Mouse (Mus musculus): ENCODE measurements at regions not wholly inside any gene's neighbourhood (a gene's known extent, or its start where the extent isn't known, plus 50 kb on each side); places are given as distances from the start of the nearest gene placed in this dataset.
A peak's percentile ranks its signal among the peaks of the same experiment; 100 is the strongest.

DNA sequence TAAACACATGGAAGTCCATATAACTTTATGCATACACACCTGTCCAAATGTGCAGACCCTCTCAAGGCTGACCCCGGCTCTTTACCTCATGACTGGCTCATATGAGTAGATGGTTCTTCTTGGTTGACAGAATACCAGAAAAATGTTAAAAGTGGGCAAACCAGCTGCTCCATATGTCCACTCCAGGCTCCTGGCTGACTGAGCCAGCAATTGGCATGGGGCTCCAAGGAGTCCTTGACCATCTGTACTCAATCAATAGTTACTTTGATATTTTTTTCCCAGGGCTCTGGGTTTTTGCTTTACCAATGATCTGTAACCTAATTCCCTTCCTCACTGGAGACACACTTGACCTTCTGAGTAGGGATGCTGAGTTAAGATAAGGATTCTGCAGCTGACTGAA is 345.5 kb downstream of the Ccser2 start:
- no peak for DNase-seq (ENCODE audit: low spot score in 2 of 2)

DNA sequence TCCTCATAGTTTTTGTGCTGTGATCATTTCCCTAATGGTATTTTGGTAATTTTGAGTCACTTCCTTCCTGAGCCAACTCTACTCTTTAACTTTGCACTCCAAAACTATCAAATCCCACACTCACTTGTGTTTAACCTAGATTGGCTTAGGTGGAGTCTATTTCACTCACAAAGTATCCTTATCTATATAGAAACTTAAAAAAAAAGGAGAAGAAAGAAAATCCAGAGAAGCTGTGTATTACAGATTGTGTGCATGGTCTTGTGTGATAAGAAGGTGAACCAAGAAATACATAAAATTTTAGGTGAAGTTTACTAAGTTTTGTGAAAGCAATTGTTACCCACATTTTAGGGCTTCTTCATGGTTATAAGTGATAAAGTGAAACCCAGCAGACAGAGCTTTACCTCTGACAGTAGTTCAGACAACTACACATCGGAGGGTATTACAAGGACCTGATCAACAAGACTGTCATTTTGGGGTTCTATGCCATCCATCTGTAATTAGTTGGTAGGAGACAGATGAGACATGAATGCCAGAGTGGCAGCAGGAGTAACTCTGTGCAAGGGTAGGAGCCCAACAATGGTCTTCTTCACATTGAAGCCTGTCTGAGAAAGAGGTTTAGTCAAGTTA is 350.0 kb downstream of the Ccser2 start:
- DNase-seq (ENCODE audit: low spot score in 2 of 2) = no peak

DNA sequence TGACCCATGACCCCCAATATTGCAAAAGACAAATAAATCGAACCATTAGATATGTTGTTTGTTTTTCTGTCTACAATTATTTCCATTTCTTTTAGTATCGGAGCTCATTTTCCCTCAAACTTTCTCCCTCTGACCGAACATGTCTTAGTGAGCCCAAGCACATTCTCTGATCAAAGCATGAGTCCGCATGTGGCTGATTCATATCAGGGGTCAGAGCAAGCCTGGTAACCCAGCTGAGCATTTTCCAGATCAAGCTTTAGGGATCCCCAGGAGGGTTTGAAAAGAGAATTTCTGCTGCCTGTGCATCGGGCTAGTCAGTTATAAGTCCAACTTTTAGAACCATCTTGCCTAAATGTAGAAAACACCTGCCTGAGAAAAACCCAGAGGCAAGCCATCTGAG is 350.6 kb downstream of the Ccser2 start:
- DNase-seq (ENCODE audit: low spot score in 2 of 2) = no peak

DNA sequence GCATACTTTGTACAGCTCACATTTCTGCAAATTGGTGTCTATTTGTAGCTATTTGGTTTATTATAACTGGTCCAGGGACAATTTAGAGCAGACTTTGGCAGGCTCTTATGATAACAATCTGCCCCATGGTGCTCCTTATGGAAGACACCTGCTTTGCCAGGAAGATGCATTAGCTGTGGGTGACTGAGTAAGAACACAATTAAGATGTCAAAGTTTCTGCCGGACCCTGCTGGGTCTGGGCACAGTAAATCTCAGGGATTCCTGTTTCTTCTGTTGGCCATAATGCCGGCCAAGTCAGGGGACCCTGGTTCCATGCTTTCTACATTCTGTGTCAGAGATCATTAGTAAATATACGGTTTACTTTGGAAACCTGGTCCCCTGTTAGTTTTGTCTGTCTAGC is 353.7 kb downstream of the Ccser2 start:
- DNase-seq (ENCODE audit: low spot score in 2 of 2) = no peak

DNA sequence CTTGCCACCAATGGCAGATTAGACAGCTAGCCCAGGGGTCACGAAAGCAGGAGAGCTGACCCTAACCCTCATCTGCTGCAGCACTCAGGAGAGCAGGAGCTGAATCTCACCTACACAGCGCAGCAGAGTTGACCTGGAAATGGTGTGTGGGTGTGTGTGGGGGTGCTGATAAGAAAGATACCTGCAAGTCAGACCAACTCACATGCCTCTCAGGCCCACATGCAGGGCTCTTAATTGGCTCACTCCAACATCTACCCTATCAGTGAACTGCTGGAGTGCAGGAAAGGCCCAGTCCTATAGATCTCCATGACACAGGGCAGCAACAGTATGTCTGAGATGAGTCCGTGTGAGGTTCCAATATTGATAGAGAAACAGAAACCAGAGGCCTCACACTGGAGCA is 355.7 kb downstream of the Ccser2 start:
- no peak for DNase-seq (ENCODE audit: low spot score in 2 of 2)

DNA sequence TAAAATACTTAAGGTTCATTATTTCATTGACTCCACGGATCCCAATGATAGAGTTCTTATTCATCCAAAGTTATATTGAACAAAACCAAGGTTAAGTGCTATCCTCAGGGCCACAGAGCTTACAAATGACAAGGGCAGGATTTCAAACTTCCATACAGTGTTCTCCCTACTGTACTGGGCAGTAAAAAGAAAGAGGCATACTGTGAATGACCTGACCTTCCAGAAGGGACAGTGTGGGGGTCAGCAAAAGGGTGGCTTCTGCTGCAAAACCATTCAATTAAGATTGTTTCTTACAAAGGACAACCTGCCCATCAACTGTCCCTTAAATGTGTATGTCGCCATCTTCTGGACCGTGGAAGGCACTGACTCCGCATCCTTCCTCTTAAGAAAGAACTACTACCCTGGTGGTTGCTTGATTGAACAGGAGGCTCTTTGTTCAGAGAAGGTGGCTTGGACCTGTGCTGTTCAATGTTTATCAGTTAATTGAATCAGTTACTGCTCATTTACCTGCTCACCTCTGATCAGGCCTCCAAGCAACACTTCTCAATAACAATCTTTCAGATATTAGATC is 384.4 kb downstream of the Ccser2 start:
- DNase-seq (ENCODE audit: low spot score in 2 of 2) = peak; percentile 38 to 42

DNA sequence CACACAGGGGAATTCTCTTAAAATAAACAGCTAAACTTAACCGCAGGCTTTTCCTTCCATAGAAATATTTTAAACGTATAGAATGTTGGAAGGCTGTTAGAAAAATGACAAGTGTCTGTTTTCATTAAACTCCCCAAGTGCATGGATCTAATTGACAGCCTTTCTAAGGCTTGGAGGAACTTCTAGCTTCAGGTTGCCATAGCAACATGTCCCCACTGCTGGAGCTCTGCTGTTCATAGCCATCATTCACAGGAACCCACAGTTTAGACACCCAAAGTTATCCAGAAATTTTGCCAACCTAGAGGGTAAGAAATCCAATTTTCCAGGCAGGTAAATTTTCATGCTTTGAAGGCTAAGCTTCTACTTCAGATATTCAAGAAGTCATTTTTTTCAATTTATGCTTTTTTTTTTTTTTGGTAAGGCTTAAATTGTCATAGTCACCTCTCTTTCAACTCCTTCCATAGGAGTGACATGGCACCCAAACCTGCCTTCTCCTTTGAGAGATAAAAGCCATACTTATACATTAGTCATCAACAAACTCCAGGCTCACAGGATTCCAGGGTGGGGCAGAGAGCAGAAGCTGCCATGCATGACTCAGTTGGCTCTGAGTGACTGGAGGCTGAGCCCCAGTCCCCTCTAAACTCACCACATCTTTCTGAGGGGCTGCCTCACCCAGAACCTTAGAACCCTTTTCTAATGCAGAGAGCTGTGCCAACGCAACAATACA is 385.1 kb downstream of the Ccser2 start:
- peak; percentile 46 to 58 for DNase-seq (ENCODE audit: low spot score in 2 of 2)

DNA sequence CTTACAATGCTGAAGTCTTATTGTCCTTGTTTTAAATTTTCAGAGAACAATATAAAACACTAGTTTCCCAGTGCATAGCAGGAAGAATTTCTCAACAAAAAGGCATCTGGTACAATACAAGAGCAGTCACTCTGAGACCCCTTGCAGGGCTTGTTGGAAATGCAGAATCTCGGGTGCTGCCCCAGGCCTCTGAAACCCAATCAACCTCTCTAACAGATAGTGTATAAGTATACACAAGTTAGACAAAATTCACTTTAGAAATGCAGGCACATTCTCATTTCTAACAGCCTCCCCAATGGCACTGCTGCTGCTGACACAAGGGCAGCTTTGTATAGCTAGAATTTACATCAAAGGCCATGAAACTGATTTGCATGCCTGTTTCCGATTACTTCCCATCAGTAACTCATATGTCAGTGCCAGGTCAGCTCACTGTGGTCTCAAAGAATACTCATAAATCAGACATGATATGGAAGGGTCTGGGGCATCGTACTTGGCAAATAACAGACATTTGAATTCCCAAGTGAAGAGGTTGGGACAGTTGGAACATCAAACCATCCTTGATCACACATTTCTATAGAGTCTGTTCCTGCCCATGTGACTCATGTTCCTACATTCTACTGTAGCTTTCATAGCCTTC is 405.2 kb downstream of the Ccser2 start:
- no peak for DNase-seq (ENCODE audit: low spot score in 2 of 2)

DNA sequence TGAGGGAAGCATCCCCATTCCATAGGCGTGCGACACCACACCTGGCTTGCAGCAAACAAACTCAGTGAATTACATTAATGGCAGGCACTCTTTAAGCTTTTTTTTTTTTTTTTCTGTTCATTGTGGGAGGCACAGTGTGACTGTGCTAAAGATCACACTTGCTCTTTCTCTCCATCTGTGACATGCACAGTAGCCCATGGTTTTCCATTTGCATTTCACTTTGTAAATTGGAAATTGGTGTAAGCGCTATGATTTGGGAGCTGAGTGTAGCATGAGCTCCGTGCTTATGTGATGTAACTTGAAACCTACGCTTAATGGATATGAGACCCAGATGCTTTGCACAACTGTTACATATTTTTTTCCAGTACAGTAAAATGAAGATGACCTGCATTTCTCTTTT is 431.2 kb downstream of the Ccser2 start:
- DNase-seq (ENCODE audit: low spot score in 2 of 2) = no peak

DNA sequence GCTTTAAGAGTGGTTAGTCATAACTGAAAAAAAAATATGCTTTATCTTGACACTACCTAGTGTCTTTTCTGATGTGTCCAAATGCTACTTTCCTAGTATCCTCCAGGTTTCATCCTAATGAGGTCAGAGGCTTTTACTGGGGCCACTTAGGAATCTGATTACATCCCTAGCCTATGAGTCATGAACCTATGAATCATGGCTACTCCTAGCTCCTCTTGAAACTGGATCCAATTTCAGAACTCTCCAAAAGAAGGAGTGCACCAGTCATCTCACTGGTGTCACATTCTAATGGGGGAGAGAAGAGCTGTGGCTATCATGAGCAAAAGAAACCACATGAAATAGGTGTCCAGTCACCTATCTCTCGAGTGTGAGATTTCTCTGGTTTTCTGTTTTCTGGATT is 432.6 kb downstream of the 4930474N05Rik start:
- DNase-seq (ENCODE audit: low spot score in 2 of 2) = no peak

DNA sequence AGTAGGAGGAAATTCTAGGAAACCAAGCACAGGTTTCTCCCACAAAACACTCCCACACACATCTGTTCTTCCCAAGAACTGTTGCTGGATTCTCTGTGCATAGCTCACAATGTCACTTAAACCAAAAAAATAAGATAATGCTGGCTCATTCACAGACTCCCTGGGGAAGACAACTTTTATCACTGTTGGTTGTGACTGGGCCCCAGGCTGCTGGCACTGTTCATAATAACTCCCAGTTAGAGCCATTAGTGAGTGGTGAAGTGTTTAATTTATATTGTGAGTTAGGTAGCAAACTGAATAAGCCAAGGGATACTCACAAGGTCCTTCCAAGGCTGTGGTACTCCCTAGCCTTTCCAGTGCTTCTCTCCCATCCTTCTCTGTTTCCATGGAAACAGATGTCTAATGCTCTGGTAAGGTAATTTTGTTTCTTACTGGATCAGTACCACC is 430.9 kb downstream of the 4930474N05Rik start:
- peak in 1 of 2 experiments; percentile 38 for DNase-seq (ENCODE audit: low spot score in 2 of 2)

DNA sequence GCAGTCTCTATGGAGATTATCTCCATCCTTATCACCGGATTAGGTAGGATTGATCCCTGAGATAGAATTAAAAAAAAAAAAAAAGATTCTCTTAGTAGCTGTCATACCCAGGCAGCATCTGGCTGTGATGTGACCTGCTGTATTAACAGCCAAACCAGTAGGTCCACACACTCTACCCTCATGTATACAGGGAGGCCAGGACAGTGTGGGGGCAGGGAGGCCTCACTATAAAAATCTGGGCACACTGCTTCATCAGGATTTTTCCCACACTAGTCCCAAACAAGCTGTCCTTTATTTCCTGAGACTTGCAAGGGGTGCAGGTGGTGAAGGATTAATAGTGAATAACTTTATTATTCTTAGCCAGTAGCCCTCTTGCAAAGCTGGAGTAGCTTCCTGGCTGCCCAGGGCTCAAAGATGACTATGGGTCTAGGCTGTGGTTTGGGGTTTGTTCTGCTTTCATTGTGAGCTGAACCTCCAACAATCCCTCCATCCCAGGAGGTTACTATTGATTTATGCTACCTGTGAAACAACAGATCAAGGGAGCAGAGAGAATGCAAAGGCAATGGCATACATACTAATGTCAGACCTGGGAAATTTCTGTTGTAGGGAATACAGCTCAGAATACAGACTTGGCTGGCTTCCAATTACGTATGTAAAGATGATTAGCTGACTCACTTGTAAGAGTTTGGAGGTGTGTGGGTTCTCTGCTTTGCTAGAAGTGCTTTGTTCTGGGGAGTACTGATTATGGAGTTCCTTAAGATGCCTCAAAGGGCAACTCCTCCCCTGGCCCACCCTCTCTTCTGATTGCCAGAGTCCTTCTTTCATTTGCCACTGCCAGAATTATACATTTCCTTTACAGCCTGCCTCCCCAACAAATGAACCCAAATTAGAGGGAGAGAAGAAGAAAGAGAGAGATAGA is 407.6 kb downstream of the 4930474N05Rik start:
- peak; percentile 46 to 47 for DNase-seq (ENCODE audit: low spot score in 2 of 2)

DNA sequence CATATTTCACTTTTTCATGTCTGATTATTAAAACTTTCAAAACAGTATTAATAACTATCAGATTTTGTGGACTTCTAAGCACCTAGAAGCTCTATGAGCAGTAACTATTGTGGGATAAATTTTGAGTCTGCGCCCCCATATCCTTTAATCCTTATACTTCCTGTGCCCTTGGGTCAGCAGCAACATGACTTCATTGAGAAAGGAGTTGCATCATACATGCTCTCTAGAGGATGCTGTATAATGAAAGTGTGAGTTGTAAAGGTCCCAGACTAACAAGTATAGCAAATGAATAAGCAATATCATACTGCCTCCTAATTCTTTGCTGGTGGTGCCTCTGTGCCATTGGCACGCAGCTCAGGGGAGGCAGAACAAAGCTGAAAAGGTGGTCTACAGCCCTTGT is 404.6 kb downstream of the 4930474N05Rik start:
- no peak for DNase-seq (ENCODE audit: low spot score in 2 of 2)

DNA sequence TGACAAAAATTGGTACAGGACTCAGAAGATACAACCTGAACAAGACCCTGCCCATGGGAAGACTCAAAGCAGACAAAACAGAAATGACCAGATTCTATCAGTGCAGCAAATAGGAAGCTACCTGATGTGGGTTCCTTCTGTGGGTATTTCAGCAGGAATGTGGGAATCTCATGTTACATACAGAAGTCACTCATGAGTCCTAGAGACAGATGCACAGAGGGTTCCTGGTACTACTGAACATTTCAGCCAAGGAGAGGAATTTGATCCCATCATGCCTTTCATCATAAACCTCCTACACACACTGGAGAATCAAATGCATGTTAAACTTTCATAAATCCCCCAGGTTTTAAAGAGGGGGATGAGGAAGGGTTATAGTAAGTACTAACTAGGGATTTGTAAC is 390.8 kb downstream of the 4930474N05Rik start:
- no peak for DNase-seq (ENCODE audit: low spot score in 2 of 2)

DNA sequence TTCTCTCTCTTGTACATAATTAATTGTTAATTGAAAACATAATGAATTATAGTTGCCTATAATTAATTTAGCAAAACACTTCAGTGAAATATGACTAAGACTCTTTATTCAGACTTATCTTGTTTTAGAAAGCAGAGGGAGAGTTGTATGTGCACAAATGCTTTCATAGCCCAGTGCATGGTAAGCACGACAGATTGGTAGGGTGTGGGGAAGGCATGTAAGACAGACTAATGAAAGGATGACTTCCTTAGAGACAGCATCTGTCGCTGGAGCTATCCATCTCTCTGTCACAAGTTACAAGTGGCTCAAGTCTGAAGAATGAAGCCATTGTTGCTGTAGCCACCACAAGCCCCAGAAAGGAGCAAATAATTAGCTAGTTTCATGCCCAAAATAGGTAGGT is 376.9 kb downstream of the 4930474N05Rik start:
- peak in 1 of 2 experiments; percentile 25 for DNase-seq (ENCODE audit: low spot score in 2 of 2)

DNA sequence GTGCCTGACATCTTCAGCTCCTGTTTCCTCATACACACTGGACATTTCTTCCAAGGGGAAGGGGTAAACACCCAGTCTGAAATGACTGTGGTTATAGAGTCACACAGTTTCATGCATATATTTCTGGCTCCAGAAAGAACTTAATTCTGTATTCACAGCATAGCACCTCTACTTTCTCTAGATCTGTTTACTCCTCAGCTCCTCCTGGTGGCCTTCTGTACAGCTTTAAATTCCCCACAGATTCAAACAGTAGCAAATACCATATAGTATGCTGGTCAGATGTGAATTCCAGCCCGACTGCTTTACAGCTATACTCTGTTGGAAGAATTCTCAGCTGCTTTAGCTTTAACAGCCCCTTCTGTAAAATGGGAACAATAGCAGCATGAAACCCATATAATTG is 375.6 kb downstream of the 4930474N05Rik start:
- no peak for DNase-seq (ENCODE audit: low spot score in 2 of 2)

DNA sequence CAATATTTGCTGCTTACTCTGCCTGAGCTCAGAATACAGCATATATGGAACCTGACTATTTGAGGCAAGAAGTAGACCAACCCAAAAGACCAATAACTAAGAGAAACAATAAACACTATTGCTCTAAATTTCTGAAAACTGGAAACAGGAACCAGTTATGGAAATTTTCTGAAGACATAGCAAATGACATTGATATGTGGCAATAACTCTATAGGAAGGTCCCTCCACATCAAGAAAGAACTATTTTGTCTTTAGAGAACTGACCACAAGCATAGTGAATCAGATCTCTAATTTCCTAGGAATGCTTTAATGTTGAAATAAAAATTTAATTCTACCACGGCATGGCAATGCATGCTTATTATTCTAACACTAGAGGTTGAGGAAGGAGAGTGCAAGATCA is 358.3 kb downstream of the 4930474N05Rik start:
- DNase-seq (ENCODE audit: low spot score in 2 of 2) = no peak

DNA sequence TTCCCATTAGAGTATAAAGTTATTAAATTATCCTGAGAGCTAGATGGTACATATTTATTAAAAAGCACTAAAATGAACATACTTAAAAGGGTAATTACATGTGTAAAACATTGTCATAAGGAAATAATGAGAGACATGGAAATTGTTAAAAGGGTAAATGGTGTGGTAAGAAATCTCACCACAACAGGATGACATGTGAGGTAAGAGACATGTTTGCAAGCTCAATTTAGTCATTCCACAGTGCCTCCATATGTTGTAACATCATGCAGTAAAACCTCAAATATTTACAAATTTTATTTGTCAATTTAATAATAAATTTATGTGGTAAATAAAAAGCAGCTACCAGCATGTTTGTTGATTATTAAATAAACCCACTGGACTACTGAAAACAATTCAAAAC is 355.4 kb downstream of the 4930474N05Rik start:
- DNase-seq (ENCODE audit: low spot score in 2 of 2) = no peak

DNA sequence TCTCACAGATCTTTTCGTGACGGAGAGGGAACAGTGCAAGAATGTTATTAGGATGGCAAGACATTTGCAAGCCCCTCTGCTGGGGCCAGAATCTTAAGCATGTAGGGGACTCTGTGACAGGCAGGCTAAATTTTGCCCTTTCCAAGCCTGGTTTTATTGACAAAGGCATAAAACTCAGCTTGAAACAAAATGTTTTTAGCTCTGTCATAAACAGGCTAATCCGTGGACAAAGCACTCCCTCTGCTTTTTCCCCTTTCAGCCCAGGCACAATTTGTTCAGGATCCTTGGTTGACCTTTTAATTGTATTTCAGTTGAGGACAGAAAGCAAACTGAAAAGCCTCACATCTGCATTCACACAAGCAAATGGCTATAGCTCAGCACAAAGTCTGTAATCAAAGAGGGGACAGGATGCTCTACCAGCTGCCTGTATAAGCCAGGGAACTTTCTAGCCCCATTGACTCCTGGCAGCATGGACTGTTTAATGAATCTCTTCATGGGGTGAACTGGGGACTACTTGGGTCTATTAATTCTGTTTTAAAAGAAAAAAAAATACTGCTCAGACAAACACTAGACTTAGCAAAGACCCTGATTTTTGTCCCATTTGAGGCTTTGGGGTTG is 320.0 kb downstream of the 4930474N05Rik start:
- DNase-seq (ENCODE audit: low spot score in 2 of 2) = no peak

DNA sequence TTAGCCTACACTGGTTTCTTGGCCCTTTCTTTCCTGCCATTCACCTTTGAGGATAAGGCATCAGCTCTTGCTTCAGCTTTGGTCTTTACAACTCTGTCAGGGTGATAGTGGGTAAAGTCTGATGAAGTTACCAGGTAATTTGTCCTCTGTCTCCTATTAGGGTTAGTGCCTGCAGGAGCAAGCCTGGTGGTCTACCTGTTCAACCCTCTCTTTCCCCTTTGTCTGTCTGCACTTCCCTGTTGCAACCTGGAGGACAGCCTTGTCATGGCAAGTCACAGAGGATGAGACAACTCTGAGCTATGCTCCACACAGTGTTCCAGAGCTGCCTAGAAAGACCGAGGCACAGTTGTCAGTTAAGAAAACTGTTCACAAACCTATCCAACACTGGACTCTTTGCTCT is 319.5 kb downstream of the 4930474N05Rik start:
- no peak for DNase-seq (ENCODE audit: low spot score in 2 of 2)

Measured in right cerebral cortex, postnatal 10 days (tissue).